Mouse (Mus musculus) T-helper 17 cell (primary cell): ENCODE results near the gene Wdr54.
"Not testable (repeated sequence)": the region's sequence is repeated elsewhere in the genome, so short reads cannot be mapped to it uniquely, and the experiment has no call there.

Experiments
- in situ Hi-C, 2 experiments: fragments of 300-600 bp; cut with MboI, MseI; formaldehyde crosslinking; loops; 1 replicate in 1 of 2; 2 replicates in 1 of 2; pipeline ENCODE4 v1.15.1; 2025; ENCODE audit warnings: high pct_unique_total_duplicates in 2 of 2

The Wdr54 gene

GRCm38 (mm10) chr6:83161442-83161841 is 5.2 kb upstream of the Wdr54 start:
- in situ Hi-C loops = loop anchor here (5.0 kb wide), 3 partner anchors 116 to 159 kb away; no protein-coding TSS in a partner anchor

DNA sequence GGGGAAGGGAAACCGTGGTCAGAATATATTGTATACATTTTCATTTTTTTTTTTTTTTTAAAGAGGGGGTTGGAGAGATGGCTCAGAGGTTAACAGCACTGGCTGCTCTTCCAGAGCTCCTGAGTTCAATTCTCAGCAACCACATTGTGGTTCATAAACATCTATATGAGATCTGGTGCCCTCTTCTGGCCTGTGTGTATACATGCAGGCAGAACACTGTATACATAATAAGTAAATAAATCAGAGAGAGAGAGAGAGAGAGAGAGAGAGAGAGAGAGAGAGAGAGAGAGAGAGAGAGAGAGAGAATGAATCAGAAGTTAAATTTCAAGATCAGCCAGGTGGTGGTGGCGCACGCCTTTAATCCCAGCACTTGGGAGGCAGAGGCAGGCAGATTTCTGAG is 3.3 kb upstream of the Wdr54 start:
- in situ Hi-C loops = not testable (repeated sequence)

GRCm38 (mm10) chr6:83155552-83156238 is 502 bp downstream of the Wdr54 start:
- in situ Hi-C loops = no loop called here

- in situ Hi-C loops = no loop called here
Measured at GRCm38 (mm10) chr6:83153485-83153884, 2.7 kb downstream of the Wdr54 start.

DNA sequence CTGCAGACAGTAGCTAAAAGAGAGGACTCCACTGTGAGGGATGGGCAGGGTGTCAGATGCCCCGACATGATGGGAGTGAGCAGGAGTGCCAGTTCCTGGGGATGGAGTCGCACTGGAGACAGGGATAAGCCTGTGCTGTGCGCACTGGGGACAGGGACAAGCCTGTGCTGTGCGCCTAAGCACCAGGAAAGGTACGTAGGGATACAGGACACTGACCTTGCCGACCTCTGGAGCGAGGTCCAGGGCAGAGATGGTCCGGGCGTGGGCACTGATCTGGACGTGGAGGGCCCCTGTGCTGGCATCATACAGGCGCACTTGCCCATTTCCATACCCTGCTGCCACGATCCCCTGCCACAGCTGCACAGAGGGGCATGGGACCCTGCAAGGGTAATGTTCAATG is 3.2 kb downstream of the Wdr54 start:
- in situ Hi-C loops = no loop called here

- in situ Hi-C loops = no loop called here
Measured at GRCm38 (mm10) chr6:83151721-83152120, 4.5 kb downstream of the Wdr54 start.

DNA sequence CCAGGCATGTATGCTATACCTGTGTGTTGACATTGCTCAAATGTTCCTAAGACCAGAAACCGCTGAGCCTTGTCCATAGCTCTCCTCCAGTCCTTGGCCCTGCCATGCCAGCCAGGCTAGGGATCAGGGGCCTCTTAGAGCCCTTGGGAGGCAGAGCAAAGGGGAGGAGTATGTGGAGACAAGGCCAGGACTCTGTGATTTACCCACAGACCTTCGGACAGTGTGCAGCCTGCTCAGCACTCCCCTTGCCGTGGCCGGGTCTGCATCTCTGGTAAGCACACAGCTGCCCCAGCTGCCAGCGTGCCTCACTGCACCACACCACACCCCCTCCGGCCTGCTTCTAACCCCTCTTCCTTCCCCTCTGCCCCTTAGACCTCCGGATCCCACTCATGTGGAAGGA is 8.9 kb downstream of the Wdr54 start:
- in situ Hi-C loops = no loop called here

- in situ Hi-C loops = no loop called here
Measured at GRCm38 (mm10) chr6:83145805-83146204, 10.4 kb downstream of the Wdr54 start.

GRCm38 (mm10) chr6:83145209-83145608 is 11.0 kb downstream of the Wdr54 start:
- in situ Hi-C loops = no loop called here

DNA sequence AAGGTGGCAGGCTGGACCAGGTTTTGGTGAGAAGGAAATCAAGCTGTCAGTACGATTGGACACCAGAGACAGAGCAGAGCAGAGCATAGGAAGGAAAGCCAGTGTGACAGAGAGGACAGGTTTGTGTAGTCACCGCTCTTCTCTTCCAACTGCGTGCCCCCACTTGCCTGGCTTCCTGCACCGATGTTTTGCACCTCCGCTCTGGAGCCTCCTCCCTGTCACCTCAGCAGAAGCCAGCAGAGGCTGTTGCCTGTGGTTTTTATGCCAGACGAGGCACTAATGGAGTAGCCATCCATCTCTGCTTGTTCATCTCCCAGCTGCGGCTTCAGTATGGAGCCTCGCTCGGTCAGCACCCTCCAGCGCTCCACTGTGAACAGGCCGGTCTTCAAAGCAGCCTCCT is 13.3 kb downstream of the Wdr54 start:
- in situ Hi-C loops = no loop called here

GRCm38 (mm10) chr6:83142211-83142731 is 13.9 kb downstream of the Wdr54 start:
- in situ Hi-C loops = no loop called here

DNA sequence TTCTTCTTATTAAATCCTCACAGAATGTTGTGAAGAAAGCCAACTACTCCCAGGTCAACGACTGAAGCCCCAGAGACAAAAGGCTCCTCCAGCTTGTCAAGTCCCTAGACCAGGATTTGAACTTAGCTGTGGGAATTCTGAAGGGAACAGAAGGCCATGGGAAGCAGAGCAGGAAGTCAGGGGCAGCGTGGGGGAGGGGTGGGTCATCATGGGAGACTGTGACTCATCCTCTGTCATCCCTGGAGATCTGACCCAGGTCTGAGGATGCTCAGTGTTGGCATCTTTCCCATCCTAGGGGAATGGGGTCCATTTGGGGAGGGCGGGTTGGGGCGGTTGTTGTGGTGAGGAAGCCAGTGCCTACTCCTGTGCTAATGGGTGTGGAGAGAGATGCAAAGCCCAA is 14.6 kb downstream of the Wdr54 start:
- in situ Hi-C loops = no loop called here

DNA sequence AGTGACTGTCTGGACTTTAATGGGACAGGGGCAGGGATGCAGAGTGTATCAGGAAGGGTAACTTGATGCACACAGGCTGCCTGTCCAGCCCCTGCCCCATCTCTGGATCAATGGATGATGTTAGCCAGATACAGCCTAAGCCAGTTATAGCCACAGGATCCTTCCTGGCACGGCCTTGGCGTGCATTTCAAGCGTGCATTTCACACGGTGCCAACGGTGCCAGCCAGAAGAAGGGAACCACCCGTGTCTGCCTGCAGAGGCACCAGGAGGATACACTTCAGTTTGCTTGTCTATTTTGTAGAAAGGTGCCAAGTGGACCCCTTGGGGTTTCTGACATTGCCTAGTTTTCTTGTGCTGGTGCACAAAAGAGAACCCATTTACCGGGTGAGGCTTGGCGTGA is 16.2 kb downstream of the Wdr54 start:
- in situ Hi-C loops = no loop called here

GRCm38 (mm10) chr6:83138056-83138455 is 18.1 kb downstream of the Wdr54 start:
- in situ Hi-C loops = no loop called here

DNA sequence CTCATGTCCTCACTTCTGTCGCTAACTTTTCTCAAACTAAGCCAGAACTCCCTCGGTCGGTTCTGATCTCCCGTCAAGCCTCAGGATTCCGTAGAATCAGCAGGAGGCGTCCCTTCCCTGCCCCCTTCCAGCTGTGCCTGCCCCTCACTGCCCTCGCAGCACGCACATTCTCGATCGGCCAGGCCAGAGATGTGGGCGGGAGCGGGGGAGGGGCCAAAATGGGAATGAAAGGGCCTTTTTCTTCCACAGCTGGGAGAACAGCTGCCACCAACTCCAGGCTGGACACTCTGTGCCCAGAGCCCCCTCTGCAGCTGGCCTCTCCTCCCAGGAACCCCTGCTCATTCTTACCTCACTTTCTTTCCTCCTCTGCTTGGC is 18.6 kb downstream of the Wdr54 start:
- in situ Hi-C loops = no loop called here

GRCm38 (mm10) chr6:83136881-83137575 is 19.2 kb downstream of the Wdr54 start:
- in situ Hi-C loops = no loop called here

GRCm38 (mm10) chr6:83136291-83136880 is 19.8 kb downstream of the Wdr54 start:
- in situ Hi-C loops = no loop called here

DNA sequence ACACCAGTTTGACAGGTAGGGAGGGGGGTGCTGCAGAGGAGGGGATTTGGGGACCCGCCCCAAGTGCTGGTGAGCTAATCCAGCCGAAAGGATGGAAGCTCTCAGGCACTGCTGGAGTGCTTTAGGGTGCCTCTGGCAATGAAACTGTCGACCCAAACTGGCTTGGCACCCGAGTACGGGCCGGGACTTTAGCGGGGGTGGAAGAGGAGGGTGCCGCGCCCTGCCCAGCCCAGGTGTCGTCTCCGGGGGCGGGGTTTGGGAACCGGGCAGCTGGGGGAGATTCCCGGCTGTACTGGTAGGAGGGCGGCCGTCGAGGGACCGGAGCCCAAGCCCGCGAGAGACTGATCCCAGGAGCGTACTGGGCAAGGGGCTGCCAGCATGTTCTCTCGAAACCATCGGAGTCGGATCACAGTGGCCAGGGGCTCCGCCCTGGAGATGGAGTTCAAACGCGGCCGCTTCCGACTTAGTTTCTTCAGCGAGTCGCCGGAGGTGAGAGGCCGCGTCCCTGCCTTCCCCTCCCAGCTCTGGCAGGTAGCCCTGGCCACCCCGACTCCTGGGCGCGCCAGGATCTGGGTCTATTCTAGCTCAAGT is 20.5 kb downstream of the Wdr54 start:
- in situ Hi-C loops = no loop called here

DNA sequence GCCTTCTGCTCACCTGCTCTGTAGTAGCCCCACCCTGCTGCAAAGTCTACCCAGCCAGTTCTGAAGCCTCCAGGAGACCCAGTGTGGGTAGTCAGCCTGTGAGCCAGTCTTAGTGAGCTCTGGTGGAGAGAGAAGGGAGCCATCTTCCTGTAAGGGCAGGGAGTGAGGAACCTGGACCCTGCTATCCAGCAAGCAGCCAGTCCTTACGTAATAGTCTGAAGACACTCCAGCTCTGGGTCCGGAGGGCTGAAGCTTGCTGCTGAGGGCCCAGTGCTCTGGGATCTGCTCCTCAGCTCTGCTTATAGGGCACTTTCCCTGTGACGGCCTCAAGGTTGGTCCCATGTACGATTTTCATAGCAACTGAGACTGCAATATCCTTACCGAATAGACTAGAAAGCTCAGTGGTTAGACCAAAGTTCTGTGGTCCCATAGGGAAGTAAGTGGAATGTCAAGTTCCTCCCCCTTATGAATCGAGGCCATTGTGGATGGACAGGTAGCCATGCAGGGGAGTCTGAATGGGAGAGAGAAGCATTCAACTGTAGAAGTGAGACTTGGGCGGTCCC is 21.2 kb downstream of the Wdr54 start, which contains the start of gene Rtkn:
Rtkn (plus strand) TSS at position 513 of the 563 bp plus-strand sequence.
- in situ Hi-C loops = no loop called here

GRCm38 (mm10) chr6:83134226-83134625 is 22.0 kb downstream of the Wdr54 start:
- in situ Hi-C loops = no loop called here

DNA sequence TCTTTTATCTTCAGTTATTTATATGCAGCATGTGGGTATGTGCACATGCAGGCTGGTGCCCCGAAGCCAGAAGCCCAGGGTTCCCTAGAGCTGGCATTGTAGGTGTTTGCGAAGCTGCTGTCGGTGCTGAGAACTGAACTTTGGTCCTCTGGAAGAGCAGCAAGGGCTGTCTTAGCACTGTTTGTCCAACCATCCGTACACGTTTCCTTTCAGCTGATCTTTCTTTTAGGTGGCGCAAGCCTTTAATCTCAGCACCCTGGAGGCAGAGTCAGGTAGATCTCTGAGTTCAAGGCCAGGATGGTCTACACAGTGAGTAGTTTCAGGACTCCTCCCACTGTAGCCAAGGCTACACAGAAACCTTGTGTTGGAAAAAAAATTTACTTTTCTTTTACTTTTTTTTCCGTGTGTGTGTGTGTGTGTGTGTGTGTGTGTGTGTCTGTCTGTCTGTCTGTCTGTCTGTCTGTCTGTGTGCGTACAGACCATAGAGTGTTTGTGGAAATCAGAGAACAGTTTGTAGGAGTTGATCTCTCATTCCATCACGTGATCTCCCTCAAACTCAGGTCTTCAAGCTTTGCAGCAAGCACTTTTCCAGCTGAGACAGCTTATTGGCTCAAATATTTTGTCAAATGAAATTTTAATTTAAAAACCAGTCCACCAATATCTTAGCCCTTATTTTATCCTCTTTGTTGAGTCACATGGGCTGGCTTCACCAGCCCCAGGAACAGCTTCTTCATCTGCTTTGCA is 23.8 kb downstream of the Wdr54 start:
- in situ Hi-C loops = no loop called here
